Mouse (Mus musculus): Measurements from ENCODE around the gene Specc1.

The Specc1 gene

DNA sequence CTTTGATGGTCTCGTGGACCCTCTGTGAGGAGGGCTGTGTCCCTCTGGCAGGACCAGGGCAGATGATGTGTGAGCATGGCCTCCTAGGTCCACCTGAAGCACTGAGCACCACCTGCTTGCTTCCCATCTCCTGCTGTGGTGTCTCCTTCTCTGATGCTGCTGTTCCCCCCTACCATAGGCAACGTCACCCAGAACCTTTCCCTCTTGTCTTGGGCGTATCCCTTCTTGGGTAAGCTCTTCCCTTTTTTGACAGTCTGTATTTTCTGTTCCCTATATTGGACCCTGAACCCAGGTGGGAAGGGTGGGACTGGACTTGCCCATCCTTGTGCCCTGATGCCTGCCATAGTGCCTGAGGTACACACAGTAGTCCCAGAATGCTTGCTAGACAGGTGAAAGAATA, 56.9 kb downstream of the Specc1 start:
- intact Hi-C loops (cut with DNase I), result no loop called here

DNA sequence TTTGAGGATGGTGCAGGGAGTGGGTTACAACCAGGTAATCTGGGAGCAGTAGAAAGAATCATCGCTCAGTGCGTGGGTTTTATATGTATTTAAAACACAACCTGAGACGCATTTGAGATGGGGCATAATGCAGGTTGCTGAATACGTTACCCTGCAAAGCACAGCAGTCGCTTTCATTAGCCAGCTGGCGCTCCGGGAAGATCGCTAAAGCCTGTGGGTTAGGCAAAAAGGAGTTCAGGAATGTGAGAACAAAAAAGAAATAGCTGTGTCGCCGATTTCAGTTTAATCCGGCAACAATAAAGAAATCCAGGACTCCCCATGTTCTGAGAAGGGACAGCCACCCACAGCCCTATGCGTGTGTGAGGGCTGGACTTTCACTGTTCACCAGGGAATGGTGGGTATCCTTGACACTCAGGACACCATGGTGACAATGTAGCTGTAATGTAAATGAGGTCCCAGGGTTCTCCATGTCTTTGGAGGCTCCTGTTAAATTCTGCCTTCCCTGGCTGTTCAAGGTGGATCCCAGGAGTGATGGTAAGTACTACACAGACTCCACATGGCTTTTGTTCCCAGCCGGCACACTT, 58.6 kb downstream of the Specc1 start:
- intact Hi-C loops (cut with DNase I), result no loop called here

DNA sequence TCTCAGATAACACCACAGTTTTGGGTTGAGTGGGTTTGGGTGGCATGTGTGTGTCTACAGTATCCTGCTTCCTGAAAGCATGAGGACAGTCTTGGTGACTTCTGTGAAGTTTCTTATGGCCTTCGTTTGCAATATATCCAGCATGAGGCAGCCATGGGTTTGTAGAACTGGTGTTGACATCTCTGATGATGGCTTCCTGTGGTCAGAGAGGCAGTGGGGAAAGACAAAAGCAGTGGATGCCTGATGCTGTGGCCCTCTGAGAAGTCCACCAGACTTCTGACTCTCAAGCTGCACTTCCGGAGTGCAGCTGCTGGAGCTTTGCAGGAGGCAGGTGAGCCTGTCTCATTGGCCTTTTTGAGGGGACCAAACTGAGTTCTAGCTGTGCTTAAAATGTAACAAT, 60.4 kb downstream of the Specc1 start:
- intact Hi-C loops (cut with DNase I), result no loop called here

DNA sequence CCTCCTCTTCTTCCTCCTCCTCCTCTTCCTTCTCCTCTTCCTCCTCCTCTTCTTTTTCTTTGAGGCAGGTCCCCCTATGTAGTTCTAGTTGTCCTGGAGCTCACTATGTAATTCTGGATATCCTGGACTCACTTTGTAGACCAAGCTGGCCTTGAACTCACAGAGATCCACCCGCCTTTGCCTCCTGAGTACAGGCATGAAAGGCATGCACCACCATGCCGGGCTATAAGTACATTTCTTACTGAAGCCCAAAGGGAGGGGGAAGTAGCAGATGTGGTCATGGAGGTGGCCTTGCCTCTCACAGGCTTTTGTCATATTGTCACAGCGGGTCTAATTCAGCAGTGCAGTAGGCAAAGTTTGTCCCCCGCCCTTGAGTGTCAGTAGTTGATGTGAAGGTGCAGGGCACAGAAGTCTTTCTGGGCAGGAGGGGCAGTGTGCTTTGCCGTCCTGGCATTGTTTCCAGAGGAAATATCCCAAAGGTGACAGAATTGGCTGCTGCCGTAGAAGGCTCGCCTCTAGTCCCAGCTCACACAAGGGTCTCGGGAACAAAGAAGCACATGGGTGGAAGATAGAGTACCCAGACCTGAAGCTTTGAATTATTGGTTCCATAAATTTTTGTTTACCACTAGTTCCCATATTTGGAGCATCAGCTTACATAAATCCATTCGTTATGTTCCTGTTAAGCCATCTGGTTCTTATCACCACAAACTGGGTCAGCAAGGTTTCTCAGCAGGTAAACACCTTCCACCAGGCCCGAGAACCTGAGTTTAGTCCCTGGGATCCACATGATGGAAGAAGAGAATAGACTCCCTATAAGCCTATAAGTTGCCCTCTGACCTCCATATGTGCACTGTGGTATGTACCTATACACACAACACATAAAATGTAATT, 62.0 kb downstream of the Specc1 start:
- intact Hi-C loops (cut with DNase I), result no loop called here

DNA sequence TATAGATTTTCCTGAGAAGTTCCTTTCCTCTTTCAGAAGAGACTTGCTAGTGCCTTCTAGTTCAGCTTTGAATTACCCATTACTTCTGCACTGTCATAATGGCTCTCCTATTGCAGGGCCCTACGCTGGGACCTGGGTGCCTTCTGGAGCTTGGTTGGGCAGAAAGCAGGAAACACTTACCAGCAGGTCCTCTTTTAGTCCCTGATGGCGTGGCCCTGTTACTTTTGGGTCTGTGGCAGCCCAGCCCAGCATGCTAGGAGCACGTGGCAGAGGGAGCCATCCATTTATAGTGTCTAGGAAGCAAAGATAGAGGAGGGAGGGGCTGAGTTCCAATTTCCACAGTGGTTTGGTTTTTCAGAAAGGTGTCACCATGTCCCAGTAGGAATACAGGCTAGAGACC, 63.3 kb downstream of the Specc1 start:
- intact Hi-C loops (cut with DNase I), result no loop called here

DNA sequence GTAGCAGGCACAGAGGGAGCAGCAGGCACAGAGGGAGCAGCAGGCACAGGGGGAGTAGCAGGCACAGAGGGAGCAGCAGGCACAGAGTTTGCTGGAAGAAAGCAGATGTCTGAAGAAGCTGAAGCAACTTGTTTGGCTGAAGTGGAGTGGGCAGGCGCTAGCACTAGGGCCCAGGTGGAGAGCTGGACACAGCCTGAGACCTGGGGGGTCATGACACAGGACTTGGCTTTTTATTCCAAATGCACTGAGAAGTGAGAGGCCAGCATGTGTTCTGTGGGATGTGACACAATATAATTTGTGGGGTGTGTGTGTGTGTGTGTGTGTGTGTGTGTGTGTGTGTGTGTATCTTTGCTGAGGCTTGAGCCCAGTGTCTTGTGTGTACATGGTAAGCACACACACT, 64.3 kb downstream of the Specc1 start:
- intact Hi-C loops (cut with DNase I), result no loop called here

DNA sequence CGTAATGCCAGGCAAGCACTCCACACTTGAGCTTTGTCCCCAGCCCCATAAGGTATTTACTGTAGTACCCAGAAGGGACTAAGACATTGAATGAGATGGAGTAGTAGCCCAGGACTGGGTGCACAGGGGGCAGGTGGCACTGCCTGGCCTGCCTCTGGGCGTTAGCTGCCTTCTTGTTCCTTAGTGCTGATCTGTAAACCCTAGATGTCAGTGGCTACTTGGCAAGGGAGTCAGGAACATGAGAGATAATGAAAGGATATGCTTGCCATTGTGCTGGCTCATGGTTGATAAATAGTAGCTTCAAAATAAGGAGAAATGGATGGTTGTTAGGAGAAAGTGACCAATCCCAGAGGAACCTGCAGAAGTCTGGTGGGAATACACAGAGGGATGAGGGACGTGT, 65.5 kb downstream of the Specc1 start:
- intact Hi-C loops (cut with DNase I), result no loop called here

DNA sequence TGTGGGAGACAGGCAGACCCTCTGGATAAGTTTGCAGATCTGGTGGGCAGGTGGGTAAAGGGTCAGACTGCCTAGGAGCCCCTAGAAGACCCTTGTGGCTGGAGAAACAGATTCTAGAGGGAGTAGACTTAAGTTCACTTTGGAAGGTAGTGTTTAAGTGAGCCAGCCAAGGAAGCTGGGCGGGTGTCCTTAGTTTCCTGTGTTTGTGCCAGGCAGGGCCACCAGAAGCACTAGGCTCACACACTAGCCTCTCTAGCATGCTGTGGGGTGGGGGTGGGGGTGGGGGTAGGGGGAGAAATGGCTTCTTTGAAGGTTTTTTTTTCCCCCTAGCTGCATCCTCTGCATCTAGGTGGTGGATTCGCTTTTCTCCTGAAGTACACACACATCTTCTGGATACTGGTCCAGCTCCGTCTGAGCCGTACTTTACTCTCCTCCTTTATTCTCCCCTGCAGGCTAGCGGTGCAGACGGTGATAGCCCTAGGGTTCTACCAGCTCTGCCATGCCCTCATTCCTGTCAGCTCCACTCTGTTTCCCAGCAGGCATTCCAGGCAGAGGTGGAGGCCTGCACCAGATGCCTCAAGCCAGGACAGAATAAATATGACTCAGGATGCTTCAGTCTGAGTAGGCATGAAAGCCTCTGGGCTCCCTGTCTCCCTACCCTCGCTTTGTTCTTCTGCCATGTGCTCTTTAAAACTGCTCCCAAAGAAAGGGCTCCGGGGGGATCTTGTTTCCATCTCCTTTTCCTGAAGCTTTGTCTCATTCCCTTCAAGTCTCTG, 66.3 kb downstream of the Specc1 start:
- intact Hi-C loops (cut with DNase I), result no loop called here

DNA sequence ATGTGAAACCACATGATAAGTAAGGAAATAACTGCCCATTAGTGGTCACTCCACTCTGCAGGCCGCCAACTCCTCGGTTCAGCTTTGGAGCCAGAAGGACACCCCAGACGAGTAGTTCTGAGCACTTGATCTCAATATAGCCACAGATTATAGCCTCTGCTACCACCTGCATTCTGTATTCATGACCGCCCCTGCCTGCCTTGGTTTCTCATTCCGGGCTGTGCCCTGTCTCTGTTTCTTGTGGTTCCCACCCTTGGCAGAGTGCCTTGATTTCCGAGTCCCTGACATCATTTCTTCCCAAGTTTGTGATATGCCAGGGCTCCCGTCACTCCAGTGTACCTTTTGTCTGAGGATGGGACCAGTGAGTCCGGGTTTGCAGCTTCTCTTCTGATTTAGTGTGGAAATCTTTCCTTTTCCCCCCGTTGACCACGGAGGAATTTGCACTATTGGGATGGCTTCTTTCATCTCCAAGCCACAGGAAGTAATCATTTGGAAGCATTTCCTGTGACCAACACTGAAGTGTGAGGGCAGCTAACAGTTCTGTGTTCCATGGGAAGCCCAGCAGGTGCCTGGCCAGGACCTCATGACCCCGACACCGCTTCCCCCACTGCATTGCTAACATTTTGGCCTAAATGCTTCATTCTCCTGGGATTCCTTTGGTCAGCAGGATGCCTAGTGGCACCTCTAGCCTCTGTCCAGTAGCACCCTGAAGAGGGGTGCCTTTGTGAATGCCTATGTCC, 67.1 kb downstream of the Specc1 start:
- intact Hi-C loops (cut with DNase I), result no loop called here

DNA sequence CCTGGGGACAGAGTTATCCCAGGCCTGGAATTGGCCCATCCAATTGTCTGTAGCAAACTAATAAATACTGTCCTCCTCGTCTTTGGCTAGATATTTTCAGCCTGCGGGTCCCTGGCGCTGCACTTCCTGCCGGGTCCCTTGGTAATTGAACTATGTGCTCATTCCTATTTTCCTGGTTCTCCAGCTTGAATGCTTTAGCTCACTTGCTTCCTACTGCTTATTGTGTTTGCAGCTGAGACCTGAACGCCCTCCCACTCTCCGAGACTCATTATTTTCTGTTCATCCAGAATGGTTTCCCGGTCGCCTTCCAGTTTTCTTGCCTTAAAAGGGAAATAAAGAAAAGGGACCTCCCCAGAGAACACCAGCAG, 67.7 kb downstream of the Specc1 start:
- intact Hi-C loops (cut with DNase I), result no loop called here

DNA sequence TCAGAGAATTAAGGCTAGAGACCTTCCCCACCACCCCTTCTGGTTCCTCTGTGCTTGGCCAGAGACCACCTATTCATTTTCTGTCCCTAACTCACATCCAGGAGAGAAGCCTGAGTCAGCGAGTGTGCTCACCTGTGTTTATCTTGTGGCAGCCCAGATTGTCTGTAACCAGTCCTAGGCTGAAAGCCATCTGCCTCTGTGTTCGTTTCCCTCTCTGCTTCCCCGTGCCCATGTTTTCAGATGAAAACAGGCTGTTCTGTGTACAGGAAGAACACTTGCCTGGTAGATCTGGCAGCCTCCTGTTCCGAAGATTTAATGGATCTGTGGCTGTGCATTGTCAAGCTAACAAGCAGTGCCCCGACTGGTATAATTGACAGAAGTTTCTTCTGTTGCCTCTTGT, 68.4 kb downstream of the Specc1 start:
- intact Hi-C loops (cut with DNase I), result no loop called here

DNA sequence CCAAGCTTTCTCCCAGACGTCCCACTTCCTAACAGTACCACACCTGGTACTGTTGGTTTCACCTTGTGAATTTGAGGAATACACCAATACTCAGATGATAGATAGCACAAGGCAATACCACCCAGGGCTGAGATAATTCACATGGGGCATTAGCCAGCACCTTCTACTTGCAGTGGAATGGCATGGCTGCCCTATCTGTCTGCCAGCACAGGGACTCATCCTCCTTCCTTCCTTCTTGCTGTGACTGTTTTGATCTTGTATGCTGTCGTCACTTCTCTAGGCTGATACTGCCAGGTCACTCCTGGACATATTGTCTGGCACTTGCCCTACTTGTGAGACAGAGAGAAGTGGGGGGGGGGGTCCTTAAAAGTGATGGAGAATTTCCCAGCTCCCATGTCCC, 69.2 kb downstream of the Specc1 start:
- intact Hi-C loops (cut with DNase I), result no loop called here

DNA sequence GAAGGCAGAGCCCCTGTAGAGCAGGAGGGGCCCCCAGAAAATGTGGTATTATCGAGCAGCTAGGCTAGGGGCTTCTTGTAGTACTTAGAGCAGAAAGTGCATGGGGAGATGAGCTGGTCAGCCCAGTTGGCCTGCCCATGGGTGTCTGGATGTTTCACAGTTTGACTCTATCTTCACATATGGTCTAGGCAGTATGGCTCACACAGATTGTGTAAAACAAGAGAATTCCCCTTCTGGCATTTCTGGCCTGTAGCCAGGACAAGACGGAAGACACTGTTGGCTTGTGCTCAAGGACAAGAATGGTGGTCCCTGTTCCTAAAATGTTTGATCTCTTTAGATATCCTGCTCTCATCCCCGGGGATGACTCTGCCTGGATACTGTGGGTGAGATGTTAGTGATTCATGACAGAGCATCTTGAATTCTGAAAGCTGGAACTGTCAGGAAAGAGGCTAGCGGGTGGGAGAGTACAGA, 69.8 kb downstream of the Specc1 start:
- intact Hi-C loops (cut with DNase I), result no loop called here

DNA sequence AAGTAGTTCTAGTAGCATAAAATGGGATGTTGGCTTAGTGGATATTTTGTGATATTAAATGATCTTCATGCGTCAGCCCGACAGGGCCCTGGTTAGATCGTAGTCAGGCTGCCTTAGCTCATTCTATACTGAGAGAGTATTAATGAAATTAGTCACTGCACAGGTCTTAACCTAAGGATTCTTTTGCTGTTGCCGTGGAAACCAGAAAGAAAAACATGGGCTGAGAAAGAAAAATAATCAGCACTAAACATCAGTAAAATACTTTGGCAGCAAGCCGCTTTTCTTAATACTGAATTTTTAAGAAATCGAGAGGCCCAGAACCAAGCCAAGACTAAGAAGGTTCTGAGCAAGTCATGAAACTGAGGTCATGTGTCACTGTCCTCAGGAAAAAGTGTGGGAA, 70.7 kb downstream of the Specc1 start:
- intact Hi-C loops (cut with DNase I), result no loop called here

DNA sequence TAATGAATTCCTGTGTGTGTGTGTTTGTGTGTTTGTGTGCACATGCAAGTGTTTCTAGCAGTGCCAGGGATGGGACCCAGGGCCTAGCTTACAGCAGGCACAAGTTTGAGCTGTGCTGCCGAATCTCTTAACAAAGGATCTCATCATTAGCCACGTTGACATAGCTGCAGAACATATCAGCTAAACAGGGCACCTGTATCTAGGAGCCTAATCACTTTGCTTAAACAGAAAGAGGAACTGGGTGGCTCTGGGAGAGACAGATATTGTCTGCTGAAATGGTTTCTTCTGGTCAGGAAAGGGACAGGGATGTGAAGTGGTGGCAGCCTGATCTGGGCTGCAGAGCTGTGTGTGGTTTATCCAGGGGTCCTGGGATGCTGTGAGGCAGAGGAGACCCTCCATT, 71.1 kb downstream of the Specc1 start:
- intact Hi-C loops (cut with DNase I), result no loop called here

DNA sequence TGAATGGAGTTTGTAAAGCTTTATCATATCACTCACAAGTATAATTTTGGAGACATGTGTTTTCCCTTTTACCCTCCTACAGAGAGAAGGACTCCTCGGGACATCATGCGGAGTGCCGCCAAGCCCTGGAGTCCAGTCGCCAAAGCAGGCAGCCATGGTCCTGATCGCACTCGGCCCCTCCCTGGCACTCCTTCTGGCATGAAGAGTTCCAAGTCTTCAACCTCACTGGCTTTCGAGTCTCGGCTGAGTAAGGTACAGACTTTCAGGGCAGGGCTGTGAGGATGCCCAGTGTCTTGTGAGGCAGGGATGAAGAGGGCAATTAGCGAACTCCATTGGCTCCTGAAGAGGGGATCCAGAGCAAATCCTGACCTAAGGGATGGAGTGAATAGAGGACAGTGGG, 72.6 kb downstream of the Specc1 start:
- intact Hi-C loops (cut with DNase I), result no loop called here

DNA sequence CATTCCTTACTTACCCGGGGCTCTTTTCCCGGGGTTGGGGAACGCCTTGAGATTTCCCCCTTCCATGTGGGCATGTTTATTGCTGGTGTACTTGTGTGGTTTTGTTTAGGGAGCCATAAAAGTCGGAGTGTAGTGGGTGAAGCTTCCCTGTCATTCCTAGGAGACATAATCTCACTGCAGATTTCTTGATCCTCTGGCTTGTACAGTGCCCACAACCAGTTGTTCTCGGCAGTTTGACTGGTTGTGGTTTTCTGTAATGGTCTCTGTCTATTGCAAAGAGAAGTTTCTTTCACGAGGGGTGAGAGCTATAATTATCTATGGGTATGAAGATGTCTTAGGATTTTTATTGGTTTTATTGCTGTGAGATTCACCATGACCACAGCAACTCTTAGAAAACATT, 78.0 kb downstream of the Specc1 start:
- intact Hi-C loops (cut with DNase I), result no loop called here

DNA sequence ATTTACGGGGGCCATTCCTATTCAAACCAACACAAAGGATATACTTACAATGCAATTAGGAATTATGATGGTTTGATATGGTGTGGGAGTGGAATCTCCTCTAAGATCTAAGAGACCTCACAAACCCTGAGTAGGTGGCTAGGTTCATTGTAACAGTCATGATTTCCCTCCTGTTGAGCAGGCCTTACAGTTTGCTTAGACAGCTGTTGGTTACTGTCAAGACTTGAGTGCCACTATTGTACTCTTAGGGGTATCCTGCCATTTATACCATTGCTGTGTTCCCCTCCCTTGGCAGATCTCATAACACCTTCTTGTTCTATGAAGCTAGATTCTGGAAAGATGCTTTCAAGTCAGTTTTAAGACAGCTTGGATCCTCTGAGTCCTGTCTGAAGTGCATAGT, 78.7 kb downstream of the Specc1 start:
- intact Hi-C loops (cut with DNase I), result no loop called here

DNA sequence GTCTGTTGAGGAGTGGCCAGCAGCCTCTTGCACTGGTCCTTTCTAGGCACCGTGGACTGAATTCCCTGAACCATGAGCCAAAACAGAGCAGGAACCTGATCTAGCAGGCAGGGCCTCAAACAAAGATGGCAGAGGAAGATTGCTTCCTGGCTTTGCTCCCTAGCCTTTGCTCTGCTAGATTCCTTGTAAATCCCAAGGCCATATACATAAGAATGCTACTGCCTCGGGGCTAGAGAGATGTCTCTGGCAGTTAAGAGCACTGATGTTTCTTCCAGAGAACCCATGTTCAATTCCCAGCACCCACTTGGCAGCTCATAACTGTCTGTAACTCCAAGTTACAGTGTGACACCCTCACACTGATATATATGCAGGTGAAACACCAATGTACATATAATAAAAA, 83.6 kb downstream of the Specc1 start:
- intact Hi-C loops (cut with DNase I), result no loop called here

DNA sequence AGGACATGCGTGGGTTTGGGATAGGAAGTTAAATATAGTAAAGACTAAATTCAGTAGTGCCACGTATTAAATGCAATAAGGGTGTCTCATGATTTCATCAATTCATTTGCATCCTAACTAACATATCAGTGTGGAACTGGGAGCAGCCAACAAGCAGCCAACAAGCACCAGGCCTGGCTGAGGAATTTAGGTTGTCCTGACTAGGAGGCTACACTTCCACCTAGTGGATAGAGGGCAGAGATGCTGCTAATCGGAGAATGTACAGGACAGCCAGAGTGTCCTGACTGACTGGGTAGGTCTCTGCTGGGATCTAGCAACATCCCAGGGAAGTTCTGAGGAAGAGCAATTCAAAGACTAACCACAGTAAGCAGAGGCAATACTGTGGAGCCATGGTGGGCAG, 88.1 kb downstream of the Specc1 start:
- intact Hi-C loops (cut with DNase I), result loop anchor here (2.0 kb wide), 1 partner anchor 94 kb away; no protein-coding TSS in a partner anchor

DNA sequence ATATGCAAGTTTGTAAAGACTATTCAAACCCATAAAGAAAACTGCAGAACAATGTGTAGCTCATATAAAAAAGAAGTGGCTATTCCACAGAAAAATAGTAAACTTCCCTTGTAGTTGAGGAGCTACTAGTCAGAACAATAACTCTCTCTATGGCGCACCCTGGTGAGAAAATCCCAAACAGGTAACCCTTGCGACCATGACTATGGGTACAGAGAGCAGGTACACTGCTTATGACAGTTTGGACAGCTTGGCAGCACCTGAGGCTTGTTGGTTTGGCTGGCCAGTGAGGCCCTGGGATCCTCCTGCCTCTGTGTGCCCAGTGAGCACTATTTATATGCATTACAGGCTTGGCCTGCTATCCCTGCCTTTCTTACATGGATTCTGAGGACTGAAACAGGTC, 89.4 kb downstream of the Specc1 start:
- intact Hi-C loops (cut with DNase I), result loop anchor here (2.0 kb wide), 3 partner anchors 81 to 233 kb away; no protein-coding TSS in a partner anchor
